Mouse (Mus musculus) adrenal gland, postnatal 10 days (tissue): Measurements from ENCODE around the gene Atxn7. TPM values are rescaled to one million over a fixed set of nuclear protein-coding genes. Genes with fewer than 3 reads are reported as not detected.
"Not testable (repeated sequence)": the region's sequence is repeated elsewhere in the genome, so short reads cannot be mapped to it uniquely, and the experiment has no call there.

Experiments used
- DNase-seq: peaks from one replicate; pipeline ENCODE4 v3.0.0; 2021; ENCODE audit warnings: mixed read lengths
- total RNA-seq, 2 experiments: library from RNA; stranded (reverse); gene quantifications; 2 replicates each; pipeline ENCODE4 v1.2.3; 2021

The Atxn7 gene
- total RNA-seq, 2 experiments from 2014 or later: 22.6 to 26.2 TPM

- DNase-seq: peak; percentile 37
Measured at GRCm38 (mm10) chr14:13982174-13982573, 20.9 kb downstream of the Atxn7 start.

GRCm38 (mm10) chr14:13988397-13988796 lies 27.2 kb downstream of the Atxn7 start:
- no peak for DNase-seq

GRCm38 (mm10) chr14:13990741-13991140 lies 29.5 kb downstream of the Atxn7 start:
- no peak for DNase-seq

- peak; percentile 31 for DNase-seq
Measured at GRCm38 (mm10) chr14:13995206-13996097, 34.2 kb downstream of the Atxn7 start.

- no peak for DNase-seq
Measured at GRCm38 (mm10) chr14:14002771-14003170, 41.5 kb downstream of the Atxn7 start.

GRCm38 (mm10) chr14:14009712-14010111 lies 48.5 kb downstream of the Atxn7 start:
- DNase-seq: peak; percentile 33

- DNase-seq: peak; percentile 91
Measured at GRCm38 (mm10) chr14:14012383-14013251, 51.4 kb downstream of the Atxn7 start.

GRCm38 (mm10) chr14:14013252-14013711 lies 52.0 kb downstream of the Atxn7 start:
- peak; percentile 63 for DNase-seq

- no peak for DNase-seq
Measured at GRCm38 (mm10) chr14:14014636-14015375, 53.6 kb downstream of the Atxn7 start.

- no peak for DNase-seq
Measured at GRCm38 (mm10) chr14:14019155-14019894, 58.1 kb downstream of the Atxn7 start.

- no peak for DNase-seq
Measured at GRCm38 (mm10) chr14:14021244-14021643, 60.0 kb downstream of the Atxn7 start.

- DNase-seq: no peak
Measured at GRCm38 (mm10) chr14:14025870-14026269, 64.6 kb downstream of the Atxn7 start.

- no peak for DNase-seq
Measured at GRCm38 (mm10) chr14:14030621-14031020, 69.4 kb downstream of the Atxn7 start.

- no peak for DNase-seq
Measured at GRCm38 (mm10) chr14:14032842-14033241, 71.6 kb downstream of the Atxn7 start.

- no peak for DNase-seq
Measured at GRCm38 (mm10) chr14:14036352-14036751, 75.1 kb downstream of the Atxn7 start.

- no peak for DNase-seq
Measured at GRCm38 (mm10) chr14:14038233-14038632, 77.0 kb downstream of the Atxn7 start.

- DNase-seq: no peak
Measured at GRCm38 (mm10) chr14:14042336-14042735, 81.1 kb downstream of the Atxn7 start.

- DNase-seq: peak; percentile 18
Measured at GRCm38 (mm10) chr14:14054386-14054785, 93.1 kb downstream of the Atxn7 start.

- DNase-seq: not testable (repeated sequence)
Measured at GRCm38 (mm10) chr14:14059606-14060005, 98.4 kb downstream of the Atxn7 start.

GRCm38 (mm10) chr14:14062531-14063245 lies 101.4 kb downstream of the Atxn7 start:
- no peak for DNase-seq

- DNase-seq: no peak
Measured at GRCm38 (mm10) chr14:14063382-14063781, 102.1 kb downstream of the Atxn7 start.
